Mouse (Mus musculus): ENCODE results near the gene Commd3.

Commd3 gene

GRCm38 (mm10) chr2:18672133-18672765 lies at the start of gene Commd3:
Gene Commd3, plus strand, starts transcription at chr2:18672384.
- DNase-seq (ENCODE audit: low spot score in 2 of 2) = peak; percentile 81 to 95

GRCm38 (mm10) chr2:18623219-18623618 lies 49.0 kb upstream of the Commd3 start:
- DNase-seq (ENCODE audit: low spot score in 2 of 2) = no peak

- no peak for DNase-seq (ENCODE audit: low spot score in 2 of 2)
Observed at GRCm38 (mm10) chr2:18630547-18630946, 41.6 kb upstream of the Commd3 start.

- DNase-seq (ENCODE audit: low spot score in 2 of 2) = peak; percentile 59 to 69
Observed at GRCm38 (mm10) chr2:18635052-18635451, 37.1 kb upstream of the Commd3 start.

- no peak for DNase-seq (ENCODE audit: low spot score in 2 of 2)
Observed at GRCm38 (mm10) chr2:18648563-18648962, 23.6 kb upstream of the Commd3 start.

GRCm38 (mm10) chr2:18654821-18655220 lies 17.4 kb upstream of the Commd3 start:
- DNase-seq (ENCODE audit: low spot score in 2 of 2) = no peak

GRCm38 (mm10) chr2:18664003-18664402 lies 8.2 kb upstream of the Commd3 start:
- DNase-seq (ENCODE audit: low spot score in 2 of 2) = no peak

GRCm38 (mm10) chr2:18671041-18671440 lies 1.1 kb upstream of the Commd3 start:
- no peak for DNase-seq (ENCODE audit: low spot score in 2 of 2)

- no peak for DNase-seq (ENCODE audit: low spot score in 2 of 2)
Observed at GRCm38 (mm10) chr2:18672766-18673164, 581 bp downstream of the Commd3 start.

GRCm38 (mm10) chr2:18673766-18674165 lies 1.6 kb downstream of the Commd3 start:
- no peak for DNase-seq (ENCODE audit: low spot score in 2 of 2)

- no peak for DNase-seq (ENCODE audit: low spot score in 2 of 2)
Observed at GRCm38 (mm10) chr2:18674193-18674902, 2.2 kb downstream of the Commd3 start.

GRCm38 (mm10) chr2:18675681-18676456 lies 3.7 kb downstream of the Commd3 start:
- DNase-seq (ENCODE audit: low spot score in 2 of 2) = no peak

- peak; percentile 68 to 77 for DNase-seq (ENCODE audit: low spot score in 2 of 2)
Observed at GRCm38 (mm10) chr2:18676457-18676935, 4.3 kb downstream of the Commd3 start.

GRCm38 (mm10) chr2:18676936-18677491 lies 4.8 kb downstream of the Commd3 start, which contains the start of gene Bmi1:
Gene Bmi1, plus strand, starts transcription at chr2:18677018.
- peak; percentile 53 to 59 for DNase-seq (ENCODE audit: low spot score in 2 of 2)

GRCm38 (mm10) chr2:18677631-18678471 lies 5.7 kb downstream of the Commd3 start:
- peak; percentile 33 to 55 for DNase-seq (ENCODE audit: low spot score in 2 of 2)

- DNase-seq (ENCODE audit: low spot score in 2 of 2) = no peak
Observed at GRCm38 (mm10) chr2:18679701-18680100, 7.5 kb downstream of the Commd3 start.

- DNase-seq (ENCODE audit: low spot score in 2 of 2) = no peak
Observed at GRCm38 (mm10) chr2:18680501-18680900, 8.3 kb downstream of the Commd3 start.

GRCm38 (mm10) chr2:18680961-18681360 lies 8.8 kb downstream of the Commd3 start:
- DNase-seq (ENCODE audit: low spot score in 2 of 2) = peak; percentile 27 to 47

GRCm38 (mm10) chr2:18684062-18684461 lies 11.9 kb downstream of the Commd3 start:
- DNase-seq (ENCODE audit: low spot score in 2 of 2) = no peak

- DNase-seq (ENCODE audit: low spot score in 2 of 2) = no peak
Observed at GRCm38 (mm10) chr2:18686386-18686785, 14.2 kb downstream of the Commd3 start.
